Mouse (Mus musculus): ENCODE measurements around the gene Psmg4. TPM values are rescaled to one million over a fixed set of nuclear protein-coding genes. Genes with fewer than 3 reads are reported as not detected.

The Psmg4 gene
- polyA plus RNA-seq, 1 experiment from 2014 or later = 123 TPM

- ATAC-seq (replicated peaks; ENCODE audit: low FRiP score) = peak; percentile 39; the same call in 1 of the 2 replicates
- H3K36me3 ChIP-seq (ENCODE audit: control insufficient read depth, insufficient read depth, low read length) = peaks cover 6% of the 10 kb centered on the region; the same call in 1 of the 2 replicates
- 38% methylated on average over 8 of the region's 8 CpGs for WGBS
These were observed 30.6 kb downstream of the Psmg4 start for GRCm38 (mm10) chr13:34193384-34193783.

GRCm38 (mm10) chr13:34195676-34196075 is 32.9 kb downstream of the Psmg4 start:
- Histone ChIP-seq H3K9me3 (ENCODE audit: control insufficient read depth, low read length) (no peaks in the 10 kb centered on the region), H3K27ac (ENCODE audit: low read depth, low read length) (no peak overlapping the region), H3K4me2 (ENCODE audit: low read depth, low read length, severe bottlenecking) (no peak overlapping the region), H3K4me1 (replicated peaks; ENCODE audit: control insufficient read depth, insufficient read depth, low read length) (peaks cover 9% of the 10 kb centered on the region), H3K4me3 (ENCODE audit: low read depth, low read length) (no peak overlapping the region), H3K27me3 (ENCODE audit: control insufficient read depth, insufficient read depth, low read length) (no peaks in the 10 kb centered on the region), H3K9ac (ENCODE audit: low read length) (no peak overlapping the region), H3K36me3 (ENCODE audit: control insufficient read depth, insufficient read depth, low read length) (peaks cover 6% of the 10 kb centered on the region; the same call in 1 of the 2 replicates)
- ATAC-seq (replicated peaks; ENCODE audit: low FRiP score) (no peak), DNase-seq (ENCODE audit: low spot score) (no peak)
- 100% methylated on average over 1 of the region's 1 CpGs for WGBS

More at GRCm38 (mm10) chr13:34193384-34193783, 30.6 kb downstream of the Psmg4 start:
- Histone ChIP-seq H3K4me3 (ENCODE audit: low read depth, low read length) (no peak overlapping the region), H3K9ac (ENCODE audit: low read length) (no peak overlapping the region), H3K9me3 (ENCODE audit: control insufficient read depth, low read length) (no peaks in the 10 kb centered on the region), H3K4me1 (replicated peaks; ENCODE audit: control insufficient read depth, insufficient read depth, low read length) (peaks cover 9% of the 10 kb centered on the region), H3K27me3 (ENCODE audit: control insufficient read depth, insufficient read depth, low read length) (no peaks in the 10 kb centered on the region), H3K4me2 (ENCODE audit: low read depth, low read length, severe bottlenecking) (no peak overlapping the region), H3K27ac (ENCODE audit: low read depth, low read length) (peak overlapping the region; percentile 62; the same call in 1 of the 2 replicates)
- DNase-seq (ENCODE audit: low spot score) = no peak

- 88% methylated on average over 3 of the region's 3 CpGs for WGBS
These were observed 42.5 kb downstream of the Psmg4 start for GRCm38 (mm10) chr13:34205216-34205615.

GRCm38 (mm10) chr13:34207714-34208470 is 45.1 kb downstream of the Psmg4 start:
- no peaks in the 10 kb centered on the region for H3K27me3 ChIP-seq (ENCODE audit: control insufficient read depth, insufficient read depth, low read length)
- 79% methylated on average over 6 of the region's 6 CpGs for WGBS
- H3K4me3 ChIP-seq (ENCODE audit: low read depth, low read length) = no peak overlapping the region
- no peaks in the 10 kb centered on the region for H3K36me3 ChIP-seq (ENCODE audit: control insufficient read depth, insufficient read depth, low read length)
- H3K4me2 ChIP-seq (ENCODE audit: low read depth, low read length, severe bottlenecking) = no peak overlapping the region
- H3K9me3 ChIP-seq (ENCODE audit: control insufficient read depth, low read length) = no peaks in the 10 kb centered on the region
- no peak for ATAC-seq (replicated peaks; ENCODE audit: low FRiP score)
- no peaks in the 10 kb centered on the region for H3K4me1 ChIP-seq (replicated peaks; ENCODE audit: control insufficient read depth, insufficient read depth, low read length)
- no peak overlapping the region for H3K27ac ChIP-seq (ENCODE audit: low read depth, low read length)
- DNase-seq (ENCODE audit: low spot score) = no peak
- no peak overlapping the region for H3K9ac ChIP-seq (ENCODE audit: low read length)

More at GRCm38 (mm10) chr13:34205216-34205615, 42.5 kb downstream of the Psmg4 start:
- Histone ChIP-seq H3K9me3 (ENCODE audit: control insufficient read depth, low read length) (no peaks in the 10 kb centered on the region), H3K4me1 (replicated peaks; ENCODE audit: control insufficient read depth, insufficient read depth, low read length) (0 out of 2 replicates have a peak, but pooled peaks cover 2% of the 10 kb centered on the region), H3K27ac (ENCODE audit: low read depth, low read length) (no peak overlapping the region), H3K27me3 (ENCODE audit: control insufficient read depth, insufficient read depth, low read length) (no peaks in the 10 kb centered on the region), H3K4me3 (ENCODE audit: low read depth, low read length) (no peak overlapping the region), H3K36me3 (ENCODE audit: control insufficient read depth, insufficient read depth, low read length) (no peaks in the 10 kb centered on the region; the same call in 1 of the 2 replicates), H3K9ac (ENCODE audit: low read length) (no peak overlapping the region), H3K4me2 (ENCODE audit: low read depth, low read length, severe bottlenecking) (no peak overlapping the region)
- DNase-seq (ENCODE audit: low spot score) (no peak), ATAC-seq (replicated peaks; ENCODE audit: low FRiP score) (no peak)

DNA sequence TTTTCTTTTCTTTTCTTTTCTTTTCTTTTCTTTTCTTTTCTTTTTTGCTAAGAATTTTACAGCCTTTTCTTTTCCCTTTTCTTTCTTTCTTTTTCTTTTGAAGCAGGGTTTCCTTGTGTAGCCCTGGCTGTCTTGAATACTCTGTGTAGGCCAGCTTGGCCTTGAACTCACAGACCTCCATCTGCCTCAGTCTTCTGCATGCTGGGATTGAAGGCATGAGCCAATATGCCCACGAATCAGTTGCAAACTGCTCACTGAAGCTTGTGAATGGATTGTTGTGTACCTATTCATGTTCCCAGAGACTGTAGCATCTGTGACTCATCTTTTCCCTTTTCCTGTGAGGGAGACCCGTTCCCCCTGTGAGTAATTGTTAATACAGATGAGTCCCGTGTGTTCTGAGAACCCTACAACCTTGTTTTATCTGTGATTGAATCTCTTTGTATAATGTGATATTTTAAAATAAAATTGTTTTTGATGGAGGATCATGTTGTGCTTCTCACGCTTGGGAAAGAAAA is 48.6 kb downstream of the Psmg4 start:
- no peak overlapping the region for H3K9ac ChIP-seq (ENCODE audit: low read length)
- H3K36me3 ChIP-seq (ENCODE audit: control insufficient read depth, insufficient read depth, low read length) = no peaks in the 10 kb centered on the region; the same call in 1 of the 2 replicates
- H3K27me3 ChIP-seq (ENCODE audit: control insufficient read depth, insufficient read depth, low read length) = no peaks in the 10 kb centered on the region
- H3K4me1 ChIP-seq (replicated peaks; ENCODE audit: control insufficient read depth, insufficient read depth, low read length) = no peaks in the 10 kb centered on the region
- no peak for DNase-seq (ENCODE audit: low spot score)
- H3K9me3 ChIP-seq (ENCODE audit: control insufficient read depth, low read length) = no peaks in the 10 kb centered on the region
- no peak for ATAC-seq (replicated peaks; ENCODE audit: low FRiP score)
- no peak overlapping the region for H3K27ac ChIP-seq (ENCODE audit: low read depth, low read length)
- H3K4me3 ChIP-seq (ENCODE audit: low read depth, low read length) = no peak overlapping the region
- WGBS = 73% methylated on average over 4 of the region's 4 CpGs
- H3K4me2 ChIP-seq (ENCODE audit: low read depth, low read length, severe bottlenecking) = no peak overlapping the region

DNA sequence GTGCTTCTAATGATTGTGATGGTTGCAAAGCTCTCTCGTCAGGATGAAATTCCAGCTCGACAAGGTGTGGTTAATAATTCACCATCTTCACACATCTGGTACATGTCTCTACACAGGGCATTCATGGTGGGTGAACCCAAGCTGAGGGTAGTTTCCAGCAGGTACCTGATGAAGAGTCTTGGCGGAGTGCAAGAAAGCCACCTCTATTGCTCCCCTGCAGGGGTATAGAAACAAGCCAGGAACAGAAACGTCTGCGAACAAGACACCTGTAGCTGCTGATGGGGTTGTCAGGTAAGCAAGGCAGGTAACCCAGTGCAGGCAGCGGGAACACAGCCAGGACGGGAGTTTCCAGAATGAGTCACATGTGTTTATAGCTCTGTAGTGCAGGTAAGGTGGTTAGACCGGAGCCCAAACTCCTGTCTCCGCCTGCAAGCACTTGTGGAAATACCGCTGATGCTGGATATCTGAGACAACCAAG is 50.0 kb downstream of the Psmg4 start:
- H3K9ac ChIP-seq (ENCODE audit: low read length) = no peak overlapping the region
- H3K4me3 ChIP-seq (ENCODE audit: low read depth, low read length) = no peak overlapping the region
- H3K36me3 ChIP-seq (ENCODE audit: control insufficient read depth, insufficient read depth, low read length) = no peaks in the 10 kb centered on the region; the same call in 1 of the 2 replicates
- H3K27me3 ChIP-seq (ENCODE audit: control insufficient read depth, insufficient read depth, low read length) = no peaks in the 10 kb centered on the region
- H3K9me3 ChIP-seq (ENCODE audit: control insufficient read depth, low read length) = no peaks in the 10 kb centered on the region
- no peaks in the 10 kb centered on the region for H3K4me1 ChIP-seq (replicated peaks; ENCODE audit: control insufficient read depth, insufficient read depth, low read length)
- H3K4me2 ChIP-seq (ENCODE audit: low read depth, low read length, severe bottlenecking) = no peak overlapping the region
- WGBS = 75% methylated on average over 10 of the region's 10 CpGs
- DNase-seq (ENCODE audit: low spot score) (no peak), ATAC-seq (replicated peaks; ENCODE audit: low FRiP score) (no peak)
- H3K27ac ChIP-seq (ENCODE audit: low read depth, low read length) = no peak overlapping the region

- H3K4me1 ChIP-seq (replicated peaks; ENCODE audit: control insufficient read depth, insufficient read depth, low read length) = peaks cover 3% of the 10 kb centered on the region; the same call in 1 of the 2 replicates
- no peak overlapping the region for H3K4me2 ChIP-seq (ENCODE audit: low read depth, low read length, severe bottlenecking)
- H3K9me3 ChIP-seq (ENCODE audit: control insufficient read depth, low read length) = no peaks in the 10 kb centered on the region
- H3K4me3 ChIP-seq (ENCODE audit: low read depth, low read length) = no peak overlapping the region
- ATAC-seq (replicated peaks; ENCODE audit: low FRiP score) = no peak
- 87% methylated on average over 3 of the region's 3 CpGs for WGBS
- no peaks in the 10 kb centered on the region for H3K27me3 ChIP-seq (ENCODE audit: control insufficient read depth, insufficient read depth, low read length)
- no peaks in the 10 kb centered on the region; the same call in 1 of the 2 replicates for H3K36me3 ChIP-seq (ENCODE audit: control insufficient read depth, insufficient read depth, low read length)
- no peak for DNase-seq (ENCODE audit: low spot score)
- no peak overlapping the region for H3K9ac ChIP-seq (ENCODE audit: low read length)
- no peak overlapping the region for H3K27ac ChIP-seq (ENCODE audit: low read depth, low read length)
These were observed 52.1 kb downstream of the Psmg4 start for GRCm38 (mm10) chr13:34214855-34215254.

DNA sequence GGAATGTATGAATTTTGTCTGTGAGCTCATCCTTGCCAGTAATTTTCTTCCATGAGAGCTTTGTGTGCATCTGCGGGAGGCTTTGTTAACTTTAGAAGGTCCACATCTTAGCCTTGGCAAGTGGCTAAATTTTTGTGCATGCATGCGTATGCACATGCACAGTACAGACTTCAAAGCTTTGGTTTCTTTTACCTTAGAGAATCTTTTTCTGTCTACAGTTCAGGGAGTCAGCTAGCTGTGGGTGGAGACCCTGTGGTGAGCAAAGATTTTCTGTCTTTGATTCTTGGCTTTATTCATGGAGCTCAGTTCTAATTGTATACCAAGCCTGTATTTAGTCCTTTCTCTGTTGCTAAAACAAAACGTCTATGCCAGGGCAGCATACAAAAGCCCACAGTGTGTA is 56.0 kb downstream of the Psmg4 start:
- Histone ChIP-seq H3K4me1 (replicated peaks; ENCODE audit: control insufficient read depth, insufficient read depth, low read length) (peaks cover 5% of the 10 kb centered on the region; the same call in 1 of the 2 replicates), H3K9me3 (ENCODE audit: control insufficient read depth, low read length) (no peaks in the 10 kb centered on the region), H3K4me3 (ENCODE audit: low read depth, low read length) (no peak overlapping the region), H3K27me3 (ENCODE audit: control insufficient read depth, insufficient read depth, low read length) (no peaks in the 10 kb centered on the region), H3K9ac (ENCODE audit: low read length) (no peak overlapping the region), H3K36me3 (ENCODE audit: control insufficient read depth, insufficient read depth, low read length) (no peaks in the 10 kb centered on the region; the same call in 1 of the 2 replicates), H3K27ac (ENCODE audit: low read depth, low read length) (no peak overlapping the region), H3K4me2 (ENCODE audit: low read depth, low read length, severe bottlenecking) (no peak overlapping the region)
- no peak for ATAC-seq (replicated peaks; ENCODE audit: low FRiP score)
- WGBS = 66% methylated on average over 3 of the region's 3 CpGs
- DNase-seq (ENCODE audit: low spot score) = no peak

Measured in forebrain, embryonic 11.5 days (tissue).